Mouse (Mus musculus) spleen, adult 2 months (tissue): ENCODE measurements around the gene Ttc41.

Source experiments
- CTCF ChIP-seq: fragments of 200-500 bp; IDR thresholded peaks from 2 replicates; pipeline ENCODE4 v1.5.1; 2011; ENCODE audit warnings: mild to moderate bottlenecking, inconsistent platforms; ENCODE audit not compliant: insufficient read depth, insufficient read length, insufficient replicate concordance; ENCODE audit errors: extremely low read depth
- POLR2A ChIP-seq: fragments of 200-500 bp; IDR thresholded peaks from 2 replicates; pipeline ENCODE4 v1.6.1; 2011; ENCODE audit warnings: low read depth, low read length, inconsistent platforms

DNA sequence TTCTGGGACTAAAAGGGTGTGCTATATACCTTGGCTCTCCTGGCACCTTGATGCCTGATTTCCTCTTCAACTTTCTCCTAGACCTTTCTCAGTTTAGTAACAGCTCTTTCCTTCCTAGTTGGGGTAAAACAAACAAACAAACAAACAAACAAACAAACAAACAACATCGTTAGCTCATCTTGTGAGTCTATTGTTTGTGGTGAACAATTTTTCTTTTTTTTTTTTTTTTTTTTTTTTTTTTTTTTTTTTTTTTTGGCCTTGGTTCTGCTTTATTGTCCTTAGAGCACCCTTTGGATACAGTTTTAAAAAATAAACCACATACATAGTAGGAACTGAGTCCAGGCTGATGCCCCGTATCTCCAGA lies 25.9 kb downstream of the Ttc41 start:
- TF ChIP-seq POLR2A (no peak), CTCF (no peak)
